Mouse (Mus musculus) CH12.LX (cell line): ENCODE measurements around the gene Kcnab3. TPM values are rescaled to one million over a fixed set of nuclear protein-coding genes. Genes with fewer than 3 reads are reported as not detected.

Experiments used
- DNase-seq: peaks from one replicate; pipeline ENCODE4 v3.0.0-alpha.2; 2013; ENCODE audit errors: extremely low read depth
- H3K27ac ChIP-seq: 2 replicates; pipeline ENCODE4 v1.5.1; 2012; ENCODE audit warnings: low read depth, mild to moderate bottlenecking, control low read depth, moderate library complexity; ENCODE audit not compliant: insufficient read depth
- H3K27me3 ChIP-seq: replicated peaks from 2 replicates; pipeline ENCODE3; 2012; ENCODE audit warnings: inconsistent platforms
- H3K36me3 ChIP-seq, 2 experiments: replicated peaks in 1 of 2; 2 replicates each; pipeline versions ENCODE3 to v1.6.1; 2012; ENCODE audit warnings: inconsistent platforms in 1 of 2, low read length in 1 of 2, mild to moderate bottlenecking in 1 of 2, mixed read lengths in 1 of 2, moderate library complexity in 1 of 2; ENCODE audit not compliant: control insufficient read depth in 1 of 2, insufficient read depth in 1 of 2
- H3K4me1 ChIP-seq, 2 experiments: 2 replicates each; pipeline ENCODE4 v1.6.1; 2012; ENCODE audit warnings: inconsistent platforms in 1 of 2, moderate library complexity in 1 of 2; ENCODE audit not compliant: insufficient read depth in 2 of 2, control insufficient read depth in 1 of 2
- H3K4me2 ChIP-seq: 2 replicates; pipeline ENCODE4 v1.6.1; 2012; ENCODE audit warnings: low read depth, mild to moderate bottlenecking, control low read depth; ENCODE audit not compliant: poor library complexity, insufficient read depth, severe bottlenecking
- H3K4me3 ChIP-seq, 3 experiments: fragments of 150-350 bp in 1 of 3; sonication (generic) in 1 of 3; replicated peaks in 1 of 3; 2 replicates each; pipeline versions ENCODE3 to v1.5.1; 2011 to 2012; ENCODE audit warnings: low read depth in 2 of 3, low read length in 2 of 3, mild to moderate bottlenecking in 2 of 3, moderate library complexity in 2 of 3, control low read depth in 1 of 3, improper control_type of control experiment in 1 of 3, inconsistent platforms in 1 of 3, mixed read lengths in 1 of 3; ENCODE audit not compliant: poor library complexity in 1 of 3
- H3K79me2 ChIP-seq: replicated peaks from 2 replicates; pipeline ENCODE4 v1.6.1; 2012; ENCODE audit warnings: mild to moderate bottlenecking, moderate library complexity; ENCODE audit not compliant: control insufficient read depth, poor library complexity, insufficient read depth, severe bottlenecking; ENCODE audit errors: extremely low read depth
- H3K9ac ChIP-seq: 2 replicates; pipeline ENCODE4 v1.6.1; 2012; ENCODE audit warnings: low read depth, mild to moderate bottlenecking, control low read depth, moderate library complexity; ENCODE audit not compliant: insufficient read depth
- H3K9me3 ChIP-seq: replicated peaks from 2 replicates; pipeline ENCODE3; 2012; ENCODE audit warnings: low read length, inconsistent platforms, mixed read lengths
- BHLHE40 ChIP-seq: IDR thresholded peaks from 2 replicates; pipeline ENCODE4 v1.6.1; 2011; ENCODE audit warnings: mild to moderate bottlenecking, low read depth, low read length, improper control_type of control experiment
- CHD1 ChIP-seq: IDR thresholded peaks from 2 replicates; pipeline ENCODE4 v1.6.1; 2012; ENCODE audit warnings: low read depth, low read length, improper control_type of control experiment, inconsistent platforms
- CHD2 ChIP-seq: IDR thresholded peaks from 2 replicates; pipeline ENCODE4 v1.6.1; 2011; ENCODE audit warnings: low read length, improper control_type of control experiment
- CTCF ChIP-seq, 2 experiments: IDR thresholded peaks in 1 of 2; conservative IDR thresholded peaks in 1 of 2; 2 replicates each; pipeline ENCODE4 v1.5.1; 2011 to 2012; ENCODE audit warnings: low read depth in 2 of 2, low read length in 2 of 2, improper control_type of control experiment in 1 of 2, inconsistent platforms in 1 of 2, mild to moderate bottlenecking in 1 of 2, moderate library complexity in 1 of 2
- E2F4 ChIP-seq: IDR thresholded peaks from 2 replicates; pipeline ENCODE4 v1.6.1; 2011; ENCODE audit warnings: low read depth, low read length, improper control_type of control experiment; ENCODE audit not compliant: insufficient replicate concordance
- ELF1 ChIP-seq: IDR thresholded peaks from 2 replicates; pipeline ENCODE4 v1.6.1; 2014; ENCODE audit warnings: low read depth, mild to moderate bottlenecking, inconsistent platforms, low read length, improper control_type of control experiment
- EP300 ChIP-seq: IDR thresholded peaks from 2 replicates; pipeline ENCODE4 v1.6.1; 2011; ENCODE audit warnings: low read length, improper control_type of control experiment
- ETS1 ChIP-seq: conservative IDR thresholded peaks from 2 replicates; pipeline ENCODE4 v1.6.1; 2012; ENCODE audit warnings: low read depth, mild to moderate bottlenecking, inconsistent platforms, low read length, improper control_type of control experiment, moderate library complexity
- GABPA ChIP-seq: IDR thresholded peaks from 2 replicates; pipeline ENCODE4 v1.6.1; 2012; ENCODE audit warnings: low read depth, low read length, improper control_type of control experiment, inconsistent platforms; ENCODE audit not compliant: insufficient replicate concordance
- HCFC1 ChIP-seq: IDR thresholded peaks from 2 replicates; pipeline ENCODE4 v1.6.1; 2012; ENCODE audit warnings: low read depth, mild to moderate bottlenecking, inconsistent platforms, low read length, improper control_type of control experiment
- IRF4 ChIP-seq: IDR thresholded peaks from 2 replicates; pipeline ENCODE4 v1.6.1; 2014; ENCODE audit warnings: low read depth, mild to moderate bottlenecking, inconsistent platforms, low read length, improper control_type of control experiment
- JUN ChIP-seq: IDR thresholded peaks from 2 replicates; pipeline ENCODE4 v1.6.1; 2011; ENCODE audit warnings: low read depth, mild to moderate bottlenecking, low read length, improper control_type of control experiment, moderate library complexity; ENCODE audit not compliant: insufficient read depth
- JUND ChIP-seq: conservative IDR thresholded peaks from 2 replicates; pipeline ENCODE4 v1.6.1; 2011; ENCODE audit warnings: low read depth, low read length, improper control_type of control experiment
- KAT2A ChIP-seq: IDR thresholded peaks from 2 replicates; pipeline ENCODE4 v1.6.1; 2012; ENCODE audit warnings: low read length, improper control_type of control experiment, inconsistent platforms; ENCODE audit not compliant: insufficient replicate concordance
- MAFK ChIP-seq: IDR thresholded peaks from 2 replicates; pipeline ENCODE4 v1.6.1; 2011; ENCODE audit warnings: low read length, improper control_type of control experiment; ENCODE audit not compliant: insufficient replicate concordance
- MAX ChIP-seq: IDR thresholded peaks from 2 replicates; pipeline ENCODE4 v1.6.1; 2011; ENCODE audit warnings: low read length, improper control_type of control experiment
- MAZ ChIP-seq: IDR thresholded peaks from 2 replicates; pipeline ENCODE4 v1.6.1; 2012; ENCODE audit warnings: low read depth, mild to moderate bottlenecking, inconsistent platforms, low read length, improper control_type of control experiment, moderate library complexity
- MEF2A ChIP-seq: IDR thresholded peaks from 2 replicates; pipeline ENCODE4 v1.6.1; 2014; ENCODE audit warnings: low read depth, mild to moderate bottlenecking, inconsistent platforms, low read length, improper control_type of control experiment, borderline replicate concordance
- MXI1 ChIP-seq: IDR thresholded peaks from 2 replicates; pipeline ENCODE4 v1.6.1; 2011; ENCODE audit warnings: mild to moderate bottlenecking, low read depth, low read length, improper control_type of control experiment
- MYC ChIP-seq: IDR thresholded peaks from 2 replicates; pipeline ENCODE4 v1.6.1; 2011; ENCODE audit warnings: low read depth, mild to moderate bottlenecking, improper control_type of control experiment, low read length
- NELFE ChIP-seq: IDR thresholded peaks from 2 replicates; pipeline ENCODE4 v1.6.1; 2011; ENCODE audit warnings: low read depth, low read length, improper control_type of control experiment
- NRF1 ChIP-seq: IDR thresholded peaks from 2 replicates; pipeline ENCODE4 v1.6.1; 2014; ENCODE audit warnings: low read depth, mild to moderate bottlenecking, inconsistent platforms, low read length, improper control_type of control experiment, moderate library complexity
- PAX5 ChIP-seq: IDR thresholded peaks from 2 replicates; pipeline ENCODE4 v1.6.1; 2012; ENCODE audit warnings: low read length, inconsistent platforms, mixed read lengths
- POLR2A ChIP-seq: IDR thresholded peaks from 2 replicates; pipeline ENCODE4 v1.6.1; 2011; ENCODE audit warnings: low read depth, mild to moderate bottlenecking, improper control_type of control experiment, low read length
- POLR2AphosphoS2 ChIP-seq: IDR thresholded peaks from 2 replicates; pipeline ENCODE4 v1.6.1; 2011; ENCODE audit warnings: low read depth, low read length, improper control_type of control experiment
- RAD21 ChIP-seq: IDR thresholded peaks from 2 replicates; pipeline ENCODE4 v1.6.1; 2011; ENCODE audit warnings: low read depth, mild to moderate bottlenecking, low read length, improper control_type of control experiment, moderate library complexity
- RCOR1 ChIP-seq: conservative IDR thresholded peaks from 2 replicates; pipeline ENCODE4 v1.6.1; 2012; ENCODE audit warnings: low read depth, mild to moderate bottlenecking, inconsistent platforms, low read length, improper control_type of control experiment
- SIN3A ChIP-seq: IDR thresholded peaks from 2 replicates; pipeline ENCODE4 v1.6.1; 2012; ENCODE audit warnings: low read length, improper control_type of control experiment, inconsistent platforms
- SMC3 ChIP-seq: IDR thresholded peaks from 2 replicates; pipeline ENCODE4 v1.6.1; 2011; ENCODE audit warnings: low read depth, low read length, improper control_type of control experiment
- TBP ChIP-seq: conservative IDR thresholded peaks from 2 replicates; pipeline ENCODE4 v1.6.1; 2011; ENCODE audit warnings: low read depth, low read length, improper control_type of control experiment
- TCF12 ChIP-seq: IDR thresholded peaks from 2 replicates; pipeline ENCODE4 v1.6.1; 2014; ENCODE audit warnings: low read depth, mild to moderate bottlenecking, inconsistent platforms, low read length, improper control_type of control experiment
- UBTF ChIP-seq: IDR thresholded peaks from 2 replicates; pipeline ENCODE4 v1.6.1; 2012; ENCODE audit warnings: low read depth, mild to moderate bottlenecking, inconsistent platforms, low read length, improper control_type of control experiment, moderate library complexity
- USF1 ChIP-seq: IDR thresholded peaks from 2 replicates; pipeline ENCODE4 v1.6.1; 2014; ENCODE audit warnings: low read depth, mild to moderate bottlenecking, inconsistent platforms, low read length, improper control_type of control experiment
- USF2 ChIP-seq: conservative IDR thresholded peaks from 2 replicates; pipeline ENCODE4 v1.6.1; 2011; ENCODE audit warnings: low read depth, low read length, improper control_type of control experiment
- ZC3H11A ChIP-seq: IDR thresholded peaks from 2 replicates; pipeline ENCODE4 v1.6.1; 2012; ENCODE audit warnings: low read depth, mild to moderate bottlenecking, inconsistent platforms, low read length, improper control_type of control experiment
- ZKSCAN1 ChIP-seq: IDR thresholded peaks from 2 replicates; pipeline ENCODE4 v1.6.1; 2012; ENCODE audit warnings: low read depth, inconsistent platforms, low read length, improper control_type of control experiment, borderline replicate concordance
- ZMIZ1 ChIP-seq: IDR thresholded peaks from 2 replicates; pipeline ENCODE4 v1.6.1; 2012; ENCODE audit warnings: low read depth, mild to moderate bottlenecking, inconsistent platforms, low read length, improper control_type of control experiment
- ZNF384 ChIP-seq: IDR thresholded peaks from 2 replicates; pipeline ENCODE4 v1.6.1; 2012; ENCODE audit warnings: low read depth, low read length, improper control_type of control experiment, inconsistent platforms
- dilution Hi-C: fragments of 300-500 bp; cut with MboI; formaldehyde crosslinking; loops from 2 replicates; pipeline ENCODE4 v1.14.3; 2020; ENCODE audit warnings: low sequenced_read_pairs; ENCODE audit not compliant: extremely low pct_unique_long_range_greater_than_20kb, extremely low pct_ligation_motif_present
- in situ Hi-C: fragments of 300-500 bp; cut with MboI; formaldehyde crosslinking; loops from 3 replicates; pipeline ENCODE4 v1.14.3; 2019; ENCODE audit warnings: low sequenced_read_pairs, low pct_ligation_motif_present, low pct_unique_long_range_greater_than_20kb, mixed read lengths
- polyA plus RNA-seq: library from polyadenylated mRNA; unstranded; fragments of >175 nt; gene quantifications from 2 replicates; pipeline ENCODE4 v1.2.1, GENCODE M21; 2012; ENCODE audit warnings: low read depth; ENCODE audit not compliant: insufficient read length
- total RNA-seq, 2 experiments: library from RNA; depleted of rRNA; stranded (reverse); fragments of 300-350 nt in 1 of 2; fragments of >200 nt in 1 of 2; gene quantifications; 2 replicates each; pipeline ENCODE4 v1.2.3; 2012 to 2014

The Kcnab3 gene
- total and polyA plus RNA-seq, 3 experiments, result 0.39 to 1.1 TPM; not detected in 1

DNA sequence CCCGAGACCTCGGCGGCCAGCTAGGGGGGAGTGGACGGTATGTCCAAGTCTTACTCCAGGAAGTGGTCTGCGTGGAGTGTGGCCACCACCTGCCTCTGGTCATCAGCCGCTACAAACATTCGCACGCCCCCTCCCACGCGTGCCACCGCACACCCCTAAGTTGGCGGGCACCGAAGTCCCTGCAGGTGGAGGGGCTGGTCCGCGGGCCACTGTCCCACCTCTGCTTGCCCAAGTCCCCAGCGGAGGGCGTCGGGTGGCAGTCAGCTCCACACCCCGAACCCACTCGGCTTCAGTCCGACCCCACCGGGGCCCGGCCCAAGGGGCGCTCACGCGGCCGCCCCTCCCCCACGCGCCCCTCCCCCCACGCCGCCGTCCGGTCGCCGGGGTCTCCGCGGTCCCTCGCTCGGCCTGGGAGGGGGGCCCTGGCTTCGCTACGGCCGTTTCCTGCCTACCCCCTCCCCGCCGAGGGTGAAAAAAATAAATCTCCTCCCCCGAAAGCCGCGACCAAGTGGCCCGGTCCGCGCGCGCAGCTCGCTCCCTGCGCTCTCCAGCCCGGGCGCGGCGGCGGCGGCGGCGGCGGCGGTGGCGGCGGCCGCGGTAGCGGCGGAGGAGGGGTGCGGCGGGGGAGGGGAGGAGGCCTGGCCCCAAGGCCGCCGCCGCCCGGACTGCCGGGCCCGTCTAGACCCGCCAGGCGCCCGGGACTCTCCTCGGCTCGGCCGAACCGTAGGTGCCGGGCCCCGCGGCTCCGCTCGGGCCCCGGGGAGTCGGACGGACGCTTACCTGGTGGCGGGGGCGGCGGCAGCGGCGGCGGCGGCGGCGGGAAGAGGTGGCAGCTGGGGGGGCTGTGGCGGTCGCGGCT, 42.5 kb downstream of the Kcnab3 start:
- Histone ChIP-seq H3K4me2 (peak overlapping the region; percentile 96), H3K9me3 (no peaks in the 10 kb centered on the region), H3K79me2 (peaks cover 3% of the 10 kb centered on the region; the same call in 1 of the 2 replicates), H3K27ac (peak overlapping the region; percentile 49), H3K4me1 (peaks cover 7 to 36% of the 10 kb centered on the region in 2 experiments), H3K9ac (peak overlapping the region; percentile 100), H3K36me3 (peaks cover 5 to 39% of the 10 kb centered on the region in 2 experiments), H3K4me3 (peak overlapping the region; percentile 76 to 84 (median 78)), H3K27me3 (no peaks in the 10 kb centered on the region)
- dilution Hi-C loops, result no loop called here
- DNase-seq, result peak; percentile 23
- peak; percentile 58; the same call in 1 of the 2 replicates for TF ChIP-seq NRF1
- no peak for TF ChIP-seq PAX5
- TF ChIP-seq CTCF (conservative IDR thresholded peaks at IDR 0.05 in 1 of 2, IDR thresholded peaks at IDR 0.05 in 1 of 2; ENCODE audit: low read depth in 2 of 2, low read length in 2 of 2), result no peak
- TF ChIP-seq POLR2AphosphoS2, result no peak
- TF ChIP-seq GABPA, result no peak
- TF ChIP-seq TBP, result no peak
- no peak for TF ChIP-seq IRF4
- no peak for TF ChIP-seq JUN
- TF ChIP-seq USF1, result no peak
- TF ChIP-seq CHD2, result peak; percentile 94
- peak; percentile 25; the same call in 1 of the 2 replicates for TF ChIP-seq ELF1
- TF ChIP-seq JUND, result no peak
- no peak for TF ChIP-seq MAFK
- TF ChIP-seq SMC3, result no peak
- no peak for TF ChIP-seq MAX
- no peak for TF ChIP-seq KAT2A
- peak; percentile 79 for TF ChIP-seq ZNF384
- TF ChIP-seq MYC, result no peak
- no peak for TF ChIP-seq ETS1
- no peak for TF ChIP-seq MXI1
- TF ChIP-seq ZC3H11A, result no peak
- no peak; the same call in 1 of the 2 replicates for TF ChIP-seq NELFE
- no peak for TF ChIP-seq USF2
- peak; percentile 57; the same call in 1 of the 2 replicates for TF ChIP-seq SIN3A
- TF ChIP-seq ZMIZ1, result no peak
- TF ChIP-seq MAZ, result no peak
- TF ChIP-seq HCFC1, result no peak; the same call in 1 of the 2 replicates
- TF ChIP-seq ZKSCAN1, result no peak
- no peak; the same call in 1 of the 2 replicates for TF ChIP-seq TCF12
- TF ChIP-seq RCOR1, result no peak
- TF ChIP-seq CHD1, result no peak
- TF ChIP-seq POLR2A, result peak; percentile 26; the same call in 1 of the 2 replicates
- no peak for TF ChIP-seq EP300
- TF ChIP-seq E2F4, result no peak
- no peak for TF ChIP-seq MEF2A
- TF ChIP-seq RAD21, result no peak
- no peak for TF ChIP-seq BHLHE40
- no peak; the same call in 1 of the 2 replicates for TF ChIP-seq UBTF
- in situ Hi-C loops, result loop anchor here (5.0 kb wide), 2 partner anchors 36 to 101 kb away; no protein-coding TSS in a partner anchor
